Mouse (Mus musculus): Measurements from ENCODE around the gene Hmgn3.

DNA sequence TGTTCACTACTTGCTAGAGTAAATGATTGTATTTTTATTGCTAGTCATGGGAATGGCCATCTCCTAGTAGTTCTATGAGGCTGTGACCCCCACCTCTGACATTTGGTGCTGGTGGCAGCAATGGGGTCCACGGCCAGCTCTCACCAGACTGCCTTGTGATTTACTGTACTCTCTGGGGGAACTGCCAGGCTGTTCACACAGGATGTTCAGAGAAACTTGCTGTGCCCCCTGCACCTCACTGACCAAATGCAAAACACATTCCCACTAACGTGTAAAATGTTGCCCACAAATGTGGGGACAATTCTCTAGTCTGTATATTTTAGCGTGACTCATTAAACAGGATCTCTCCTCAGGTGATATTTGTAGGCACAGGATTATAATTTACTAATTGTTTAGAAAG is 34.7 kb downstream of the Hmgn3 start:
- TF ChIP-seq CTCF (IDR thresholded peaks at IDR 0.05) (no peak), POLR2A (IDR thresholded peaks at IDR 0.05; ENCODE audit: insufficient read depth, low read depth, low read length) (no peak)

All from heart, adult 2 months (tissue).